Comparison of ENCODE assay signal across 32 mouse cellular contexts in genomic region chr16:42097510-42097909, GRCm38 (mm10).
"Had no signal": no experiment of that assay in that cellular context is flagged by ENCODE, and none has a peak within 500 bp of the region (broad histone marks: within the 10 kb centered on the region; RNA-seq: fewer than 3 reads in every experiment).

No protein-coding gene starts in this region.

- H3K36me3 ChIP-seq: limb, embryonic 10.5 days; limb, embryonic 12.5 days; limb, embryonic 13.5 days; limb, embryonic 15.5 days; liver, embryonic 12.5 days; liver, embryonic 13.5 days; liver, embryonic 15.5 days; lung, embryonic 15.5 days; midbrain, embryonic 10.5 days; midbrain, embryonic 12.5 days; midbrain, embryonic 13.5 days; midbrain, embryonic 15.5 days; neural tube, embryonic 12.5 days; neural tube, embryonic 13.5 days had no signal

- DNase-seq: left cerebral cortex, postnatal 4 days; liver; liver, embryonic 13.5 days; liver, postnatal 0 days; lung, adult 2 months; lung, embryonic 14.5 days; lung, postnatal 10 days; lung, postnatal 14 days; lung, postnatal 36 days; lung, postnatal 4 days; midbrain, embryonic 14.5 days had no signal

- H3K4me2 ChIP-seq: limb, embryonic 12.5 days; limb, embryonic 13.5 days; limb, embryonic 15.5 days; liver, embryonic 11.5 days; liver, embryonic 12.5 days; liver, embryonic 13.5 days; liver, embryonic 15.5 days; lung, embryonic 14.5 days; lung, embryonic 15.5 days; midbrain, embryonic 11.5 days; midbrain, embryonic 12.5 days; midbrain, embryonic 13.5 days; midbrain, embryonic 15.5 days; neural tube, embryonic 12.5 days; neural tube, embryonic 13.5 days had no signal

- H3K4me3 ChIP-seq: limb, embryonic 10.5 days; limb, embryonic 12.5 days; limb, embryonic 13.5 days; limb, embryonic 15.5 days; liver, embryonic 12.5 days; liver, embryonic 13.5 days; liver, embryonic 15.5 days; lung, embryonic 15.5 days; megakaryocyte, embryonic 14.5 days; midbrain, embryonic 10.5 days; midbrain, embryonic 12.5 days; midbrain, embryonic 13.5 days; midbrain, embryonic 15.5 days; myocyte; neural tube, embryonic 12.5 days; neural tube, embryonic 13.5 days had no signal

- ATAC-seq: liver, embryonic 12.5 days; liver, postnatal 0 days; lung, postnatal 0 days; midbrain, embryonic 13.5 days; midbrain, embryonic 15.5 days; midbrain, embryonic 16.5 days had no signal

- H3K27me3 ChIP-seq: limb, embryonic 12.5 days; limb, embryonic 13.5 days; limb, embryonic 15.5 days; liver, embryonic 12.5 days; liver, embryonic 13.5 days; liver, embryonic 15.5 days; lung, embryonic 15.5 days; megakaryocyte, embryonic 14.5 days; midbrain, embryonic 12.5 days; midbrain, embryonic 13.5 days; midbrain, embryonic 15.5 days; neural tube, embryonic 12.5 days; neural tube, embryonic 13.5 days had no signal

- H3K4me1 ChIP-seq: limb, embryonic 10.5 days; limb, embryonic 12.5 days; limb, embryonic 13.5 days; limb, embryonic 15.5 days; liver, embryonic 12.5 days; liver, embryonic 13.5 days; liver, embryonic 15.5 days; megakaryocyte, embryonic 14.5 days; midbrain, embryonic 10.5 days; midbrain, embryonic 12.5 days; midbrain, embryonic 13.5 days; neural tube, embryonic 12.5 days had no signal

- H3K27ac ChIP-seq: limb, embryonic 10.5 days; limb, embryonic 12.5 days; limb, embryonic 13.5 days; limb, embryonic 15.5 days; liver, embryonic 12.5 days; liver, embryonic 13.5 days; liver, embryonic 14.5 days; liver, embryonic 15.5 days; lung, embryonic 15.5 days; macrophage; midbrain, embryonic 10.5 days; midbrain, embryonic 12.5 days; midbrain, embryonic 13.5 days; midbrain, embryonic 15.5 days; neural tube, embryonic 12.5 days; neural tube, embryonic 13.5 days had no signal

- H3K9me3 ChIP-seq: limb, embryonic 10.5 days; limb, embryonic 12.5 days; limb, embryonic 13.5 days; limb, embryonic 15.5 days; liver, embryonic 12.5 days; liver, embryonic 13.5 days; liver, embryonic 15.5 days; lung, embryonic 15.5 days; megakaryocyte, embryonic 14.5 days; midbrain, embryonic 10.5 days; midbrain, embryonic 12.5 days; midbrain, embryonic 13.5 days; midbrain, embryonic 15.5 days; neural tube, embryonic 12.5 days; neural tube, embryonic 13.5 days had no signal

- H3K9ac ChIP-seq: limb, embryonic 12.5 days; limb, embryonic 13.5 days; limb, embryonic 15.5 days; liver, embryonic 12.5 days; liver, embryonic 13.5 days; liver, embryonic 14.5 days; liver, embryonic 15.5 days; liver, postnatal 0 days; lung, embryonic 14.5 days; lung, embryonic 15.5 days; midbrain, embryonic 12.5 days; midbrain, embryonic 13.5 days; midbrain, embryonic 15.5 days; neural tube, embryonic 12.5 days; neural tube, embryonic 13.5 days had no signal
